Mouse (Mus musculus): ENCODE measurements around the gene Mydgf. TPM values are rescaled to one million over a fixed set of nuclear protein-coding genes. Genes with fewer than 3 reads are reported as not detected.

Gene Mydgf
- total and polyA plus RNA-seq, 2 experiments: 81.1 to 91.1 TPM

DNA sequence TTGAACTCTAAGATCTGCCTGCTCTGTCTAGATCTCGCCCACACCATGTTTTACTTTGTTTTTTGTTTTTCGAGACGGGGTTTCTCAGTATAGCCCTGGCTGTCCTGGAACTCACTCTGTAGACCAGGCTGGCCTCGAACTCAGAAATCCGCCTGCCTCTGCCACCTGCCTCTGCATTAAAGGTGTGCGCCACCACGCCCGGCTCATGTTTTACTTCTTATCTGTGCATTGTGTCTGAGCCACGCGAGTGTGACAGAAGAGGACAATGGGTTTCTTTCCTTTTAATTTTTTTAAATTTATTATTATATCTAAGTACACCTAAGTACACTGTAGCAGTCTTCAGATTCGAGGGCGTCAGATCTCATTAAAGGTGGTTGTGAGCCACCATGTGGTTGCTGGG, 35.5 kb upstream of the Mydgf start:
- Histone ChIP-seq H3K27ac (replicated peaks; ENCODE audit: insufficient read depth, low read depth, low read length) (peak overlapping the region; percentile 93), H3K4me1 (ENCODE audit: control insufficient read depth, insufficient read depth, low read length) (peaks cover 22% of the 10 kb centered on the region), H3K27me3 (ENCODE audit: control insufficient read depth, insufficient read depth, low read length) (no peaks in the 10 kb centered on the region), H3K9ac (ENCODE audit: low read depth, low read length) (peak overlapping the region; percentile 63), H3K36me3 (ENCODE audit: control insufficient read depth, insufficient read depth, low read length) (no peaks in the 10 kb centered on the region), H3K4me3 (ENCODE audit: insufficient read depth, low read depth, low read length) (peak overlapping the region; percentile 90), H3K79me2 (ENCODE audit: control insufficient read depth, insufficient read depth, low read length) (peaks cover 26% of the 10 kb centered on the region)
- DNase-seq (ENCODE audit: extremely low read depth, low read depth, low spot score): no peak
- 34% methylated on average over 12 of the region's 12 CpGs for WGBS
- TF ChIP-seq POLR2A (IDR thresholded peaks at IDR 0.05; ENCODE audit: extremely low read depth, insufficient read depth, low read length): no peak
- TF ChIP-seq CTCF (IDR thresholded peaks at IDR 0.05; ENCODE audit: low read depth, low read length): no peak

DNA sequence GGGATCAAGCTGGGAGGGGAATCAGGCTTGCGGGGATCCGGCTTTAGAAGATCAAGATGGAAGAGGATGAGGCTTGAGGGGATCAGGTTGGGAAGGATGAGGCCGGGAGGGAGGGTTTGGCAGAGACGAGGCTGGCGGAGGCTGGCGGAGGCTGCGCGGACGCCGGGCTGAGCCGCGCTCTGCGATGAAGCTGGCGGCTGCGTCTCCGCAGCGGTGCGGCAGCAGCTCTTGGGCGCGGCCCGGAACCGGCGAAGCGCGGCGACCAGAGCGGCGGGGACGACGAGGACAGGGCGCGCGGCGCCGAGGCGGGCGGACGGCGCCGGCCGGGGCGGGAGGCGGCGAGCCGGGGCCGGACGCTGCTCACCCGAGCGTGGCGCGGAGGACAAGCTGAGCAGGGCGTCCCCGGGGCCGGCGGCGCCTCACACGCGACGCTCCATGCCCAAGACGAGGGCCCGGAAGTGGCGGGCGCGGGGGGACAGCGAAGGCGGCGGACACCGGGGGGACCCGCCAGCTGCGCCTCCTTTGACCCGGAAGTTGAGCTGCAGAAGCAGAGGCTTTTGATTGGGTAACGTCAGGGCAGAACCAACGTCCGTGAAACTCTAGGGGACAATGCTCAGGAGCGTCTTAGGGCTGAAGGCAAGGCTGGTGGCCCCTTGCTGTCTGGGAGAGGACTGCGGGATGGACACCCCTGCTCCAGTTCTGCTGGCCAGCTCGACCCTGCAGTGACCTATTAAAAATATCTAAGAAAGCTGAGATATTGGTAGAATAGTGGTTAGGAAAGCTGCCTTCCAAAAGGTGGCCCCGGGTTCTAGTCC, 34.9 kb upstream of the Mydgf start, which contains the start of gene Dpp9:
Gene Dpp9, minus strand, starts transcription at position 529 of the 815 bp plus-strand sequence.
- H3K27ac ChIP-seq (replicated peaks; ENCODE audit: insufficient read depth, low read depth, low read length): peak within 1 kb of the TSS; percentile 93
- H3K9ac ChIP-seq (ENCODE audit: low read depth, low read length): peak within 1 kb of the TSS; percentile 93
- H3K4me1 ChIP-seq (ENCODE audit: control insufficient read depth, insufficient read depth, low read length): peaks cover 22% of the 10 kb centered on the region
- TF ChIP-seq POLR2A (IDR thresholded peaks at IDR 0.05; ENCODE audit: extremely low read depth, insufficient read depth, low read length) (peak; percentile 55), CTCF (IDR thresholded peaks at IDR 0.05; ENCODE audit: low read depth, low read length) (peak; percentile 17; the same call in 1 of the 2 replicates)
- WGBS: under 1% methylated on average over 78 of the region's 78 CpGs
- H3K36me3 ChIP-seq (ENCODE audit: control insufficient read depth, insufficient read depth, low read length): no peaks in the 10 kb centered on the region
- peak within 1 kb of the TSS; percentile 90 for H3K4me3 ChIP-seq (ENCODE audit: insufficient read depth, low read depth, low read length)
- peaks cover 26% of the 10 kb centered on the region for H3K79me2 ChIP-seq (ENCODE audit: control insufficient read depth, insufficient read depth, low read length)
- H3K27me3 ChIP-seq (ENCODE audit: control insufficient read depth, insufficient read depth, low read length): no peaks in the 10 kb centered on the region
- DNase-seq (ENCODE audit: extremely low read depth, low read depth, low spot score): peak; percentile 93

DNA sequence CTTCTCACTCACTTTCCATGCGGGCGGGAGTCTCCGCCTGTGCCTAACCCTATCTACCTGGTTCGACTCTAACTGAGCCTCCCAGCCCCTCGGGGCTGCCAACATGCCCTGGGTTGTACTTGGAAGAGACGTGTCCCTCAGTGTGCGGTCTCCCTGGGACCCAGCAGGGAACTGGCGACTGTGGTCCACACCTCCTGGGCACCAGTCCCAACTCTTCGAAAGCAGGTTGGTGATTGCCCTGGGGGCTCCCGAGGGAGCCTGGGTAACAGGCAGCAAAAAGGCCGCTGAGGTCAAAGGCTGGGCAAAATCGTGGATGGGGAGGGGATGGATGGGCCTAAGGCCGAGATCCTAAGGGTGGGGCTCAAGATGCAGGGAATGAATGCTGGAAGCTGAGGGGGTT, 34.0 kb upstream of the Mydgf start:
- H3K4me1 ChIP-seq (ENCODE audit: control insufficient read depth, insufficient read depth, low read length): peaks cover 28% of the 10 kb centered on the region
- H3K27me3 ChIP-seq (ENCODE audit: control insufficient read depth, insufficient read depth, low read length): no peaks in the 10 kb centered on the region
- H3K9ac ChIP-seq (ENCODE audit: low read depth, low read length): peak overlapping the region; percentile 93
- H3K79me2 ChIP-seq (ENCODE audit: control insufficient read depth, insufficient read depth, low read length): peaks cover 26% of the 10 kb centered on the region
- no peak overlapping the region for H3K27ac ChIP-seq (replicated peaks; ENCODE audit: insufficient read depth, low read depth, low read length)
- H3K36me3 ChIP-seq (ENCODE audit: control insufficient read depth, insufficient read depth, low read length): no peaks in the 10 kb centered on the region
- DNase-seq (ENCODE audit: extremely low read depth, low read depth, low spot score): no peak
- H3K4me3 ChIP-seq (ENCODE audit: insufficient read depth, low read depth, low read length): peak overlapping the region; percentile 90; the same call in 1 of the 2 replicates
- WGBS: 43% methylated on average over 13 of the region's 13 CpGs
- TF ChIP-seq POLR2A (IDR thresholded peaks at IDR 0.05; ENCODE audit: extremely low read depth, insufficient read depth, low read length) (no peak), CTCF (IDR thresholded peaks at IDR 0.05; ENCODE audit: low read depth, low read length) (no peak)

DNA sequence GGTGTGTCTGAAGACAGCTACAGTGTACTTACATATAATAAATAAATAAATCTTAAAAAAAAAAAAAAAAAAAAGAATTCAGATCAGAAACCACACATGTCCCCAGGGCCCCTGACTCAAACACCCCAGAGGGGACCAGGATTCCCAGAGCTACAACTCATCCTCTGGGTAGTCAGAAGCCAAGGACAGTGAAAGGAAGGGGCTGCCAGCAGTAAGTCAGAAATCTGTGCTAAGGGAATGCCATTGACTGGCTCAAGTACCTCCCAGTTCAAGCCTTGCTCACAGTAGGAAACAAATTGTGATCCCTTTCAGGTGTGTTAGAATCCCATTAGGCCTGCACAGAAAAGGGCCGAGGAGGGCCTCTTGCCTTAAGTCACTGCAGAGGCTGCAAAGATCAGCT, 30.5 kb upstream of the Mydgf start:
- no peak overlapping the region for H3K4me3 ChIP-seq (ENCODE audit: insufficient read depth, low read depth, low read length)
- peaks cover 26% of the 10 kb centered on the region for H3K79me2 ChIP-seq (ENCODE audit: control insufficient read depth, insufficient read depth, low read length)
- H3K27ac ChIP-seq (replicated peaks; ENCODE audit: insufficient read depth, low read depth, low read length): no peak overlapping the region
- no peak for TF ChIP-seq POLR2A (IDR thresholded peaks at IDR 0.05; ENCODE audit: extremely low read depth, insufficient read depth, low read length)
- no peak for TF ChIP-seq CTCF (IDR thresholded peaks at IDR 0.05; ENCODE audit: low read depth, low read length)
- 100% methylated on average over 1 of the region's 1 CpGs for WGBS
- H3K4me1 ChIP-seq (ENCODE audit: control insufficient read depth, insufficient read depth, low read length): peaks cover 54% of the 10 kb centered on the region
- no peak overlapping the region for H3K9ac ChIP-seq (ENCODE audit: low read depth, low read length)
- no peak for DNase-seq (ENCODE audit: extremely low read depth, low read depth, low spot score)
- 0 out of 2 replicates have a peak, but pooled peaks cover 5% of the 10 kb centered on the region for H3K36me3 ChIP-seq (ENCODE audit: control insufficient read depth, insufficient read depth, low read length)
- no peaks in the 10 kb centered on the region for H3K27me3 ChIP-seq (ENCODE audit: control insufficient read depth, insufficient read depth, low read length)

DNA sequence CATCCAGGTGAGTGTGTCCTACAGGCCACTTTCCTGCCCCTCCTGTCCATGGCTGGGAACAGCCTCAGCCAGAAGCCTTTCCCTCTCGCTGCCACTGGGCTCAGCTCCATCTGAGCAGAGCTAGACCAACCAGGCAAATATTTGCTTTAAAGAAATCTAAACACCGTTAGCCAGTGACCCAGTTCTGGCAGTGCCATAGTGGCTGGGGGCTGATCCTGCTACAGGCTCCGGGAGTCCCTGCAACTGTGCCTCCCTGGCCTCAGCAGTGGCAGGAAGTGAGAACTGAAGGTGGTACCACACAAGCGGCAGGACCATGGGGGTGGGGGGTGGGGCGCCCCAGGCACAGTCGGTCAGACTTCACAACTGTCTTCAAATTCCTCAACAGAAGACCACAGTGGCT, 29.0 kb upstream of the Mydgf start:
- H3K27me3 ChIP-seq (ENCODE audit: control insufficient read depth, insufficient read depth, low read length): no peaks in the 10 kb centered on the region
- TF ChIP-seq POLR2A (IDR thresholded peaks at IDR 0.05; ENCODE audit: extremely low read depth, insufficient read depth, low read length) (no peak), CTCF (IDR thresholded peaks at IDR 0.05; ENCODE audit: low read depth, low read length) (peak; percentile 41; the same call in 1 of the 2 replicates)
- no peak overlapping the region for H3K4me3 ChIP-seq (ENCODE audit: insufficient read depth, low read depth, low read length)
- WGBS: 14% methylated on average over 6 of the region's 6 CpGs
- peak; percentile 90 for DNase-seq (ENCODE audit: extremely low read depth, low read depth, low spot score)
- H3K36me3 ChIP-seq (ENCODE audit: control insufficient read depth, insufficient read depth, low read length): 0 out of 2 replicates have a peak, but pooled peaks cover 5% of the 10 kb centered on the region
- peak overlapping the region; percentile 21 for H3K9ac ChIP-seq (ENCODE audit: low read depth, low read length)
- H3K27ac ChIP-seq (replicated peaks; ENCODE audit: insufficient read depth, low read depth, low read length): peak overlapping the region; percentile 75
- peaks cover 64% of the 10 kb centered on the region for H3K4me1 ChIP-seq (ENCODE audit: control insufficient read depth, insufficient read depth, low read length)
- peaks cover 18% of the 10 kb centered on the region for H3K79me2 ChIP-seq (ENCODE audit: control insufficient read depth, insufficient read depth, low read length)
